ENCODE assay signal across 8 mouse cellular contexts in genomic region chr3:51416364-51417134, GRCm38 (mm10). TPM values are rescaled to one million over a fixed set of nuclear protein-coding genes. Genes with fewer than 3 reads are reported as not detected.
DNase-seq lines count a peak whose midpoint lies in the region; ATAC-seq lines count a peak whose summit lies in the region.

No protein-coding gene starts in this region.

- peak; percentile 34 for ATAC-seq in embryonic facial prominence, embryonic 14.5 days (ENCODE audit: low read depth)
- peak; percentile 69 for ATAC-seq in kidney, embryonic 14.5 days (ENCODE audit: low FRiP score, low TSS enrichment)
- peak; percentile 49 for ATAC-seq in liver, embryonic 16.5 days (ENCODE audit: low read depth)
- ATAC-seq in neural tube, embryonic 11.5 days (ENCODE audit: insufficient read depth, low FRiP score, low TSS enrichment): peak; percentile 43

- peak overlapping the region; percentile 98 for H3K9ac ChIP-seq in embryonic facial prominence, embryonic 14.5 days (ENCODE audit: low read depth, low read length)
- peak overlapping the region; percentile 93 for H3K9ac ChIP-seq in kidney, embryonic 14.5 days (ENCODE audit: low read depth, low read length)
- H3K9ac ChIP-seq in liver, embryonic 16.5 days (ENCODE audit: low read depth, low read length): peak overlapping the region; percentile 97
- peak overlapping the region; percentile 98 for H3K9ac ChIP-seq in neural tube, embryonic 11.5 days (ENCODE audit: low read length)

- H3K36me3 ChIP-seq in embryonic facial prominence, embryonic 14.5 days (ENCODE audit: control insufficient read depth, insufficient read depth, low read length): no peaks in the 10 kb centered on the region
- H3K36me3 ChIP-seq in kidney, embryonic 14.5 days (ENCODE audit: control insufficient read depth, insufficient read depth, low read length): no peaks in the 10 kb centered on the region
- no peaks in the 10 kb centered on the region for H3K36me3 ChIP-seq in liver, embryonic 16.5 days (ENCODE audit: control insufficient read depth, insufficient read depth)
- no peaks in the 10 kb centered on the region for H3K36me3 ChIP-seq in neural tube, embryonic 11.5 days (ENCODE audit: control insufficient read depth, insufficient read depth, low read length)

- H3K4me2 ChIP-seq in embryonic facial prominence, embryonic 14.5 days (ENCODE audit: low read depth, low read length): peak overlapping the region; percentile 72
- H3K4me2 ChIP-seq in kidney, embryonic 14.5 days (replicated peaks; ENCODE audit: low read depth, low read length): peak overlapping the region; percentile 81
- peak overlapping the region; percentile 82 for H3K4me2 ChIP-seq in liver, embryonic 16.5 days (ENCODE audit: low read depth, low read length)
- peak overlapping the region; percentile 81 for H3K4me2 ChIP-seq in neural tube, embryonic 11.5 days (ENCODE audit: low read depth)

- peak overlapping the region; percentile 97 for H3K4me3 ChIP-seq in embryonic facial prominence, embryonic 14.5 days (ENCODE audit: low read depth, low read length)
- H3K4me3 ChIP-seq in kidney, embryonic 14.5 days (ENCODE audit: low read length): peak overlapping the region; percentile 100
- H3K4me3 ChIP-seq in liver, embryonic 16.5 days (ENCODE audit: low read depth, low read length): peak overlapping the region; percentile 97
- H3K4me3 ChIP-seq in neural tube, embryonic 11.5 days (ENCODE audit: low read depth, low read length): peak overlapping the region; percentile 98

- peaks cover 19% of the 10 kb centered on the region for H3K4me1 ChIP-seq in embryonic facial prominence, embryonic 14.5 days (ENCODE audit: control insufficient read depth, insufficient read depth, low read length)
- peaks cover 15% of the 10 kb centered on the region; the same call in 1 of the 2 replicates for H3K4me1 ChIP-seq in kidney, embryonic 14.5 days (ENCODE audit: control insufficient read depth, insufficient read depth, low read length)
- peaks cover 26% of the 10 kb centered on the region for H3K4me1 ChIP-seq in liver, embryonic 16.5 days (ENCODE audit: control insufficient read depth, low read depth, low read length)
- H3K4me1 ChIP-seq in neural tube, embryonic 11.5 days (ENCODE audit: control insufficient read depth, insufficient read depth, low read length): peaks cover 3% of the 10 kb centered on the region

- H3K9me3 ChIP-seq in embryonic facial prominence, embryonic 14.5 days (ENCODE audit: control insufficient read depth, low read length): no peaks in the 10 kb centered on the region
- no peaks in the 10 kb centered on the region for H3K9me3 ChIP-seq in kidney, embryonic 14.5 days (ENCODE audit: control insufficient read depth, low read length)
- no peaks in the 10 kb centered on the region for H3K9me3 ChIP-seq in liver, embryonic 16.5 days (replicated peaks; ENCODE audit: control insufficient read depth, low read length)
- no peaks in the 10 kb centered on the region for H3K9me3 ChIP-seq in neural tube, embryonic 11.5 days (ENCODE audit: control insufficient read depth, low read length)

- H3K27ac ChIP-seq in embryonic facial prominence, embryonic 14.5 days (replicated peaks; ENCODE audit: low read depth, low read length): peak overlapping the region; percentile 95
- peak overlapping the region; percentile 93 for H3K27ac ChIP-seq in kidney, embryonic 14.5 days (ENCODE audit: low read depth, low read length)
- H3K27ac ChIP-seq in liver, embryonic 16.5 days (ENCODE audit: low read length): peak overlapping the region; percentile 96
- peak overlapping the region; percentile 93 for H3K27ac ChIP-seq in neural tube, embryonic 11.5 days (ENCODE audit: low read depth, low read length)

- no peaks in the 10 kb centered on the region for H3K27me3 ChIP-seq in embryonic facial prominence, embryonic 14.5 days (replicated peaks; ENCODE audit: control insufficient read depth, insufficient read depth, low read length)
- H3K27me3 ChIP-seq in kidney, embryonic 14.5 days (ENCODE audit: control insufficient read depth, insufficient read depth, low read length): no peaks in the 10 kb centered on the region
- no peaks in the 10 kb centered on the region for H3K27me3 ChIP-seq in liver, embryonic 16.5 days (ENCODE audit: control insufficient read depth, insufficient read depth, low read depth, low read length)
- H3K27me3 ChIP-seq in neural tube, embryonic 11.5 days (ENCODE audit: control insufficient read depth, insufficient read depth, low read length): no peaks in the 10 kb centered on the region

- DNase-seq in CD4-positive, CD25-positive, alpha-beta regulatory T cell, adult 2 months (ENCODE audit: low read depth, low spot score): peak; percentile 73
- DNase-seq in adrenal gland, adult 8-10 months: peak; percentile 49
- DNase-seq in embryonic facial prominence, embryonic 14.5 days (ENCODE audit: low spot score): peak; percentile 53
- peak; percentile 33 to 39 for DNase-seq in heart, adult 9 months (ENCODE audit: low spot score in 2 of 2)
- peak; percentile 60 for DNase-seq in neural tube, embryonic 11.5 days (ENCODE audit: low spot score)
- peak; percentile 65 for DNase-seq in thymus, postnatal 0 days (ENCODE audit: low spot score)

- under 1% methylated on average over 35 of the region's 68 CpGs for WGBS in embryonic facial prominence, embryonic 14.5 days
- WGBS in kidney, embryonic 14.5 days: under 1% methylated on average over 56 of the region's 68 CpGs
- under 1% methylated on average over 67 of the region's 68 CpGs for WGBS in liver, embryonic 16.5 days (ENCODE audit: insufficient replicate concordance)
- 1% methylated on average over 48 of the region's 68 CpGs for WGBS in neural tube, embryonic 11.5 days

RNA-seq across cellular contexts. Expression of gene Naa15, which starts 1.6 kb away (rescaled TPM):
- 10 to 100 TPM; 53.1 to 65.3 (median 59.3) TPM for total RNA-seq in adrenal gland, adult 8-10 months (2022)
- polyA plus RNA-seq in embryonic facial prominence, embryonic 14.5 days (2014; fragmentation: Nextera tagmentation; extraction: Ambion mirVana): 34.5 and 34.8 TPM in 2 replicates
- 40.0 and 57.1 TPM in 2 replicates for polyA plus RNA-seq in kidney, embryonic 14.5 days (2014; fragmentation: Nextera tagmentation; extraction: Ambion mirVana)
- polyA plus RNA-seq in liver, embryonic 16.5 days (2015; fragmentation: Nextera tagmentation; extraction: Ambion mirVana): 15.3 and 16.3 TPM in 2 replicates
- 46.8 and 51.7 TPM in 2 replicates for polyA plus RNA-seq in neural tube, embryonic 11.5 days (2014; fragmentation: Nextera tagmentation; extraction: Ambion mirVana)
- polyA plus RNA-seq in thymus, postnatal 0 days (2015; fragmentation: Nextera tagmentation; extraction: Ambion mirVana): 34.6 and 48.5 TPM in 2 replicates

RNA-seq across cellular contexts. Expression of gene Ndufc1, which starts 7.8 kb away (rescaled TPM):
- 100 to 1,000 TPM; 425 to 852 (median 611) TPM for total RNA-seq in adrenal gland, adult 8-10 months (2022)
- polyA plus RNA-seq in embryonic facial prominence, embryonic 14.5 days (2014; fragmentation: Nextera tagmentation; extraction: Ambion mirVana): 663 and 761 TPM in 2 replicates
- polyA plus RNA-seq in kidney, embryonic 14.5 days (2014; fragmentation: Nextera tagmentation; extraction: Ambion mirVana): 711 and 870 TPM in 2 replicates
- 397 and 419 TPM in 2 replicates for polyA plus RNA-seq in liver, embryonic 16.5 days (2015; fragmentation: Nextera tagmentation; extraction: Ambion mirVana)
- 654 and 724 TPM in 2 replicates for polyA plus RNA-seq in neural tube, embryonic 11.5 days (2014; fragmentation: Nextera tagmentation; extraction: Ambion mirVana)
- polyA plus RNA-seq in thymus, postnatal 0 days (2015; fragmentation: Nextera tagmentation; extraction: Ambion mirVana): 835 and 844 TPM in 2 replicates

RNA-seq across cellular contexts. Expression of gene Mgarp, which starts 20.0 kb away (rescaled TPM):
- total RNA-seq in adrenal gland, adult 8-10 months (2022): 1,000 to 10,000 TPM in 3 of 4 experiments, 100 to 1,000 TPM in 1; 688 to 1,713 (median 1,219) TPM
- polyA plus RNA-seq in embryonic facial prominence, embryonic 14.5 days (2014; fragmentation: Nextera tagmentation; extraction: Ambion mirVana): 2.5 and 5.2 TPM in 2 replicates
- 1.3 and 1.6 TPM in 2 replicates for polyA plus RNA-seq in kidney, embryonic 14.5 days (2014; fragmentation: Nextera tagmentation; extraction: Ambion mirVana)
- polyA plus RNA-seq in liver, embryonic 16.5 days (2015; fragmentation: Nextera tagmentation; extraction: Ambion mirVana): 3.0 TPM in 2 replicates
- polyA plus RNA-seq in neural tube, embryonic 11.5 days (2014; fragmentation: Nextera tagmentation; extraction: Ambion mirVana): 4.2 and 6.7 TPM in 2 replicates
- 0.72 and 1.0 TPM in 2 replicates for polyA plus RNA-seq in thymus, postnatal 0 days (2015; fragmentation: Nextera tagmentation; extraction: Ambion mirVana)

Comparison
In these comparisons a context has a peak if more than half of its experiments do, and no peak if none do; other contexts are left out.
1. Peak in every context shown above with its lines: DNase-seq, ATAC-seq, H3K4me3 ChIP-seq and H3K27ac ChIP-seq.